Mouse (Mus musculus): ENCODE results near the gene Glrx.

Gene Glrx

GRCm38 (mm10) chr13:75832697-75833096, 7.0 kb upstream of the Glrx start:
- intact Hi-C loops (cut with DNase I) = no loop called here

- intact Hi-C loops (cut with DNase I) = no loop called here
These were observed 6.2 kb upstream of the Glrx start for GRCm38 (mm10) chr13:75833499-75833898.

DNA sequence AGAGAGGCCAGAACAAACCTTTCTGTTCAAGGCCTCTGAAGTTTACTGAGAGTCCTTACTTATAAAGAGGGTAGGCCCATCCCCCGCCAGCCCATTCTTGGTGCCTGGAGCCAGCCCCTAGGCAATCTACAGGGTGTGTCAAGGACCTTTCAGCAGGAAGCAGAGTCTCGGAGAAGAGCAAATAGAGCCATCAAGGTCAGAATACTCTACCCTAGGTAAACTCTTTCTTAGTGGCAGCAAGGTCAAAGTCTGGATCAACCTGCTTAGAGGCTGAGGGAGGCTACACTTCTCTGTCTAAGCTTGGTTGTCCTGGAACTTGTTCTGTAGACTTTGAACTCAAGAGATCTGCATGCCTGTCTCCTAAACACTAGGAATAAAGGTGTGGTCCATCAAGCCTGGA, 4.2 kb upstream of the Glrx start:
- intact Hi-C loops (cut with DNase I) = no loop called here

GRCm38 (mm10) chr13:75838506-75838905, 1.2 kb upstream of the Glrx start:
- intact Hi-C loops (cut with DNase I) = no loop called here

DNA sequence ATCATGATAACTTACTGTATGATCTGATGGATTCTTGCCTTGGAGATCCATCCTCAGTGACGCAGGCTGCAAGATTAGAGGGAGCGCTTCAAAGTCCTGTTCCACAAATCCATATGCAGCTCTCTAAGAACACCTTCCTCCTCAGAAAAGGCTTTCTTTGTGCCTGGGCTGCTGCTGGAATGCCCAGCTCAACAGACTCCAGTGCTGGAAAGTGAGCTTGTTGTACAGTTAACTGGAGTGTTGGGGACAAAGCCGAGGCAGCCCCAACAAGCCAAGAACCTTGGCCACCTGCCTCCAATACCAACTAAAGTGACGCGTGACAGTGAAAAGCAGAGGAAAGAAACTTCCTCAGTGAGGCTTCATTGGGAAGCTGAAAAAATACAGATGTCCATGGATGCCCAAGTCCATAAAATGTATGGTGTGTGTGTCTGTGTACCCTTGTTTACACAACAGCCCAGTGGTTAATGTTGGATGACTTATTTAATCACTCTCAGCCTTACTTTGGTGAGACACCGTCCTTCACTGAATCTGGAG, 1.2 kb downstream of the Glrx start:
- intact Hi-C loops (cut with DNase I) = loop anchor here (5.0 kb wide), 1 partner anchor 134 kb away; the partner anchor contains the start of gene Ell2

- intact Hi-C loops (cut with DNase I) = loop anchor here (5.0 kb wide), 1 partner anchor 135 kb away; the partner anchor contains the start of gene Ell2
These were observed 2.3 kb downstream of the Glrx start for GRCm38 (mm10) chr13:75841950-75842349.

DNA sequence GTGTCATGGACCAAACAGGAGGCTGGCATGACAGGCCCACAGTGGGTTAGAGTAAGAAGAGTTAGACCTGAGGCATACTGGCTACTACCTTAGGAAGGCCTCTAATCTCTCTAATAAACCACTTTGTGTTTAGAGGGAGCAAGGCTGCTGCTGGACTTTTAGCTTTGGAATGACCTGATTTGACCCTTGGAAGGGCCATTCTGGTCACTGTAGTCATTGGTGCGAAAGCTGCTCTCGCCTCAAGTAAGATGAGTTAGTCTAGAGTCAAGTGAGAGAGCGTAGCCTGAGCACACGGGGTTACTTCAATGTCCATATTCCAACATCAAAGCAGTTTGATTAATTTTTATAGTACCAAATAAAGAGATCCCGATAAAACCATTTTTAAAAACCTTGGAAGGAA, 3.7 kb downstream of the Glrx start:
- intact Hi-C loops (cut with DNase I) = loop anchor here (5.0 kb wide), 1 partner anchor 136 kb away; the partner anchor contains the start of gene Ell2

DNA sequence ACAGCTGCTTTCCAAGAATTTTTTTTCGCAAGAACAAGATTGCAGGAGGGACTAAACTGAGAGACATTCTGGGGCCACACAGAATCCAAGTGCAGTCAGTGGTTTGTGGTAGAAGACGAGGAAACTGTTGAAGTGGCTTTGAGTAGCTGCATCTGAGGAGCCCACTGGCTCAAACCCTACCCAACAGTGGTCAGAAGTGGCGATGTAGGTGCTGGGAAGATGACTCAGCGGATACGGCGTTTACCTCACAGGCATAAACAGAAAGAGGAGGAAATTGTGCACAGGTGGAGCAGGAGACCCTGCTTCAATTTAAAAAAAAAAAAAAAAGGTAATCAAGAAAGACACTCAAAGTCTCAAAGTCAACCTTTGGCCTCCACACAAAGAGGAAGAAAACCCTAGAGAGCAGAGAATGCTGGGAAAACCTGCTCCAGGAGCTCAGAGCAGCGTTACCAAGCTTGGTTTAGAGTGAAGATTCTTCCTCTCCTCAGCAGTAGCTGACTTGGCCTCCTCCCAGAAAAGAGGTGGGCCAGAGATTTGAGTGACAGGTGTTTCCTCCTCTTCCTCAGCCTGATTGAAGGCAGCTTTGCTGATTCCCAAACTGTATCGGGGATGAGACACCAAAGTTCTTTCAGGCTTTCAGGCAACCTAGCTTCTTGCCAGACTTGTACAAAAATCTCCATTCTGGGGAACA, 4.5 kb downstream of the Glrx start:
- intact Hi-C loops (cut with DNase I) = loop anchor here (5.0 kb wide), 1 partner anchor 137 kb away; the partner anchor contains the start of gene Ell2

DNA sequence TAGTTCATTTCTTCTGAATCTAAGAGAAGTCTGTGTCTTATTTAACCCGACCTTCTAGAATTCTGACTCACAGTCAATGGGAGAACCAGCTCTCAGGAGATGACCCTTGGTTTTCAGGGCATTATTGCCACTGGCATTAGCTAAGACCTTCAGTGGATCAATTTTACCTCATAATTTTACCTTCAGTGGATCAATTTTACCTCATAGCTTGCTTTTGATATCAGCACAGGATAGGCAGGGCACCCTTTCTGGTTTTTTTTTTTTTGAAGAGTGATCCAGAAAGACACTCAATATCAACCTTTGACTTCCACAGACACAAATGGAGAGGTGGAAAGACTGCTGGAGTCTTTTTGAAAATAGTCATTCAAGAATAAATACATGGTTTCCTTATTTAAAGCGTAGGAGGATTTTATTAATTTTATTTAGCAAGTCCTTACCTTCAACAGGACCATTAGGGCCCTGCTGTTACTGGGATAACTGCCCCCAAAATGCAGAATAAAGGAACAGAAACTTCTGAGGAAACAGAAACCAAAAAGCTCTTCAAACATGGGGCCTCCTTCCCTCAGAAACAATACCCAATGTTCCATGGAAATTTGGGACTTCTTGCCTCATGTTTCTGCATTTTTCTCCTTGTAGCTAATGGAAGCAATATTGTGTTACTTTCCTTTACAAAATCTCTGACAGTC, 5.3 kb downstream of the Glrx start:
- intact Hi-C loops (cut with DNase I) = loop anchor here (5.0 kb wide), 1 partner anchor 138 kb away; the partner anchor contains the start of gene Ell2

DNA sequence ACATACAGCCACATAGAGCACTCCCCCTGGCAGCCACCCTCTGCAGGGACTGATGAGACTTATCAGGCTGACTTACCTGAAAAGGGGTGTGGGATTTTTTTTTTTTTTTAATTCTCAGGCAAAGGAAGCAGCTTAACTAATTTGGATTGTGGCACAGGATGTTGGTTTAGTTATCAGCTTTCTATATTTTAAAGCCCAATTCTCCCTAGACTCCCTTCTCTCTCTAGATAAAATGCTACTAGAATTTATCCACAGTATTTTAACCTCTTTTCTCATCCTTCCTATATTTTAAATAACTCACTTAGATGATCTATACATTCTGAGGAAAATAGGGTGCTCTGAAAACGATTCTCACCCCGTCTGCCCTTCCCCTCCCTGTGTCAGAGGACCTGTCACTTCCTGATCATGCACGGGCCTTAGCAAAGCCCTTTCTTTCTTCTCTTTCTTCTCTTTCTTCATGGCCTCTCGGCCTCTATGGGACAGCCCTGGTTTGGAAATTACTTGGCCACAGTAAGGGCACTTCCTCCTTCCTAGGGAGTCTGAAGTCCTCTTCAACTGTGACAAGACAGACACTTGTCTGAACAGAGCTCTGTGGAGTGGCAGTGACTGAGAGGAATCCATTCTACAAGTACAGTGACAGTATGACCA, 6.0 kb downstream of the Glrx start:
- intact Hi-C loops (cut with DNase I) = no loop called here

DNA sequence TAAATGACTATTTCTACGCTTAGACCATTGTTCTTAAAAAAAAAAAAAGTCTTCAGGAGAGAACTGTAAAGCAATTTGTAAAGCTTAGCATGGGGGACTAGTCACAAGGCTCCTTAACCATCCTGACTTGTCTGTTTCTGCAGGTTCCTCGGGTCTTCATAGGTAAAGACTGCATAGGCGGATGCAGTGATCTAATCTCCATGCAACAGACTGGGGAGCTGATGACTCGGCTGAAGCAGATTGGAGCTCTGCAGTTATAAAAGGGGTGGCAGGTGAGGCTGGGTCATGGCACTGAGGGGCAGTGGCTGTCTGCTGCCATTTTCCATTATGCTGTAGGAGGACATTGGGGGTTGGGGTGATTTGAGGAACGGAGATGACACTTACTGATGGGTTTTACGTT, 7.4 kb downstream of the Glrx start:
- intact Hi-C loops (cut with DNase I) = no loop called here

DNA sequence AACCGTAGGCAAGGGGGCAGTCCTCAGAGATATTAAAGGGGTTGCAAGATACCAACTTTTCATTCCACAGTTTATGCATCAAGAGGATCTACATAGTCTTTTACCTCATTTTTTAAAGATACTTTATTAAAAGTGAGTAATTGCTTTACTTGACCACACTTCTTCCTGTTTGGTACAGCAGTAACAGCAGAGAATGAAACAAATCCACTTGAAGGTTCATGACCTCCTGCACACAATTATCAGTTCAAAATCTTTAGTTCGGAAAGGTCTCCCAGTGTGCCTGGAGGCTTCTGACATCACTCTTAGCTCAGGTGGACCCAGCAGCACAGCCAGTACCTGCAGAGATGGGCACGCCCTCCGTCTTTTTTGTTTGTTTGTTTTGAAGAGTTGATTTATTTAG, 12.4 kb downstream of the Glrx start:
- intact Hi-C loops (cut with DNase I) = no loop called here

GRCm38 (mm10) chr13:75853118-75853517, 13.4 kb downstream of the Glrx start:
- intact Hi-C loops (cut with DNase I) = no loop called here

DNA sequence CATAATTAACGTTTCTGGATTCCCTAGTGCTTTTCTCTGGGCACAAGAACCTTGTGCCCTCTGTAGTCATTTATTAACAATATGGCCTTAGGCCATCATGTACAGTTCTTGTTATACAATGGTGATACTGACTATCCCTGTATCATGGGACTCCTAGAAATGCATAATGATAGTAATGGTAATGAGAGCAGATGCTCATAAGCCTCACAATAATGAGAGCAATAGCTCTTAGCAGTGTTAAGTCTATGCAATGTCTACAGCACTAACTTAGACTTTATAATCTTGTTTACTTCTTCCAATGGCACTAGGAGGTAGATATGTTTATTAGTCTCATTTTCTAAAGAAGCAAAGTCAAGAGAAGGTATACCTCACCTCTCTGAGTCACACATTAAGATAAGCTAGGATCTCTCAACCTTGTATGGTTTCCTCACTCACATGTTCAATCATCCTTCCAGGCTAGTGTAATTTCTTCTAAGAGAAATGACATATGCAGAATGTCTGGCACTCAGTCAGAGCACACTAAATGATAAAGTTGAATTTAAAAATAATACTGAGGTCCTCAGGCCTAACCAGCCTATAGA, 19.7 kb downstream of the Glrx start:
- intact Hi-C loops (cut with DNase I) = no loop called here

- intact Hi-C loops (cut with DNase I) = no loop called here
These were observed 26.0 kb downstream of the Glrx start for GRCm38 (mm10) chr13:75865486-75866184.

GRCm38 (mm10) chr13:75867876-75868275, 28.2 kb downstream of the Glrx start:
- intact Hi-C loops (cut with DNase I) = no loop called here

- intact Hi-C loops (cut with DNase I) = loop anchor here (5.0 kb wide), 3 partner anchors 77 to 1012 kb away; no protein-coding TSS in a partner anchor
These were observed 35.1 kb downstream of the Glrx start for GRCm38 (mm10) chr13:75874608-75875376.

GRCm38 (mm10) chr13:75876188-75876587, 36.5 kb downstream of the Glrx start:
- intact Hi-C loops (cut with DNase I) = loop anchor here (5.0 kb wide), 3 partner anchors 79 to 1014 kb away; no protein-coding TSS in a partner anchor

GRCm38 (mm10) chr13:75876592-75876991, 36.9 kb downstream of the Glrx start:
- intact Hi-C loops (cut with DNase I) = loop anchor here (5.0 kb wide), 3 partner anchors 79 to 1014 kb away; no protein-coding TSS in a partner anchor

DNA sequence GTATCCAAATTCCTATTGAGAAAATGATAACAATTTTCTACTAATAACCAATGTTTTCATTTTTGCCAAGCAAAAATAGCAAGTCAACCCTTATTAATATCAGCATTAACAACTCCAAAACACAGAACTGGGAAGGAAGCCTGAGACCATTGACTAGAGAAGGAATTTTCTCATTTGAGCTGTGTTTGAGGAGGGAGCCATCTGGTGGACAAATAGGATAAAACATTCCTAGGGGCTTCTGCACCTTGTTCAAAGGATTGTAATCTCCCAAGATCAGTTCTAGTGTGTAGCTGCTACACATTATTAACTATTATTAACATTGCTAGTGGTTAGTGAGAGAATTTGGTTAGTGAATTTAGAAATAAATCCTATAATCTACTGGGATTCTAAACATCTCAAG, 38.2 kb downstream of the Glrx start:
- intact Hi-C loops (cut with DNase I) = loop anchor here (5.0 kb wide), 3 partner anchors 81 to 1016 kb away; no protein-coding TSS in a partner anchor
